Mouse (Mus musculus) thymus, adult 18-20 months (tissue): ENCODE measurements around the gene Hspb1.

Source experiments
- DNase-seq, 2 experiments: peaks; one replicate each; pipeline ENCODE4 v3.0.0; 2022; ENCODE audit warnings: mixed read lengths in 2 of 2

Gene Hspb1

GRCm38 (mm10) chr5:135913201-135913600, 25.5 kb downstream of the Hspb1 start:
- no peak for DNase-seq

GRCm38 (mm10) chr5:135914156-135914555, 26.4 kb downstream of the Hspb1 start:
- no peak for DNase-seq

- no peak for DNase-seq
Measured at GRCm38 (mm10) chr5:135916051-135916565, 28.4 kb downstream of the Hspb1 start.

- no peak for DNase-seq
Measured at GRCm38 (mm10) chr5:135916601-135917000, 28.9 kb downstream of the Hspb1 start.

- DNase-seq, result no peak
Measured at GRCm38 (mm10) chr5:135917327-135918058, 29.8 kb downstream of the Hspb1 start.

GRCm38 (mm10) chr5:135918059-135918437, 30.3 kb downstream of the Hspb1 start:
- no peak for DNase-seq

- DNase-seq, result no peak
Measured at GRCm38 (mm10) chr5:135918593-135918992, 30.9 kb downstream of the Hspb1 start.

GRCm38 (mm10) chr5:135919902-135920301, 32.2 kb downstream of the Hspb1 start:
- DNase-seq, result no peak

- DNase-seq, result no peak
Measured at GRCm38 (mm10) chr5:135923901-135924300, 36.2 kb downstream of the Hspb1 start.

- DNase-seq, result no peak
Measured at GRCm38 (mm10) chr5:135929685-135930424, 42.1 kb downstream of the Hspb1 start.

GRCm38 (mm10) chr5:135931526-135931925, 43.8 kb downstream of the Hspb1 start:
- DNase-seq, result no peak

GRCm38 (mm10) chr5:135932359-135932758, 44.6 kb downstream of the Hspb1 start:
- no peak for DNase-seq

GRCm38 (mm10) chr5:135933222-135933899, 45.6 kb downstream of the Hspb1 start:
- DNase-seq, result no peak

GRCm38 (mm10) chr5:135933900-135934441, 46.3 kb downstream of the Hspb1 start:
- DNase-seq, result peak in 1 of 2 experiments; percentile 54

- DNase-seq, result peak; percentile 97 to 98
Measured at GRCm38 (mm10) chr5:135934481-135935175, 46.9 kb downstream of the Hspb1 start, which contains the start of gene Ywhag. Gene Ywhag, minus strand, starts transcription at chr5:135934616.

GRCm38 (mm10) chr5:135935176-135935523, 47.4 kb downstream of the Hspb1 start:
- no peak for DNase-seq

GRCm38 (mm10) chr5:135935641-135936190, 48.0 kb downstream of the Hspb1 start:
- no peak for DNase-seq
